Mouse (Mus musculus) CH12.LX (cell line): ENCODE data around the gene Olfr1506. TPM values are rescaled to one million over a fixed set of nuclear protein-coding genes. Genes with fewer than 3 reads are reported as not detected.
"Not testable (repeated sequence)": the region's sequence is repeated elsewhere in the genome, so short reads cannot be mapped to it uniquely, and the experiment has no call there.

Source experiments
- DNase-seq: peaks from one replicate; pipeline ENCODE4 v3.0.0-alpha.2; 2013; ENCODE audit errors: extremely low read depth
- H3K27ac ChIP-seq: 2 replicates; pipeline ENCODE4 v1.5.1; 2012; ENCODE audit warnings: low read depth, mild to moderate bottlenecking, control low read depth, moderate library complexity; ENCODE audit not compliant: insufficient read depth
- H3K27me3 ChIP-seq: replicated peaks from 2 replicates; pipeline ENCODE3; 2012; ENCODE audit warnings: inconsistent platforms
- H3K36me3 ChIP-seq, 2 experiments: replicated peaks in 1 of 2; 2 replicates each; pipeline versions ENCODE3 to v1.6.1; 2012; ENCODE audit warnings: inconsistent platforms in 1 of 2, low read length in 1 of 2, mild to moderate bottlenecking in 1 of 2, mixed read lengths in 1 of 2, moderate library complexity in 1 of 2; ENCODE audit not compliant: control insufficient read depth in 1 of 2, insufficient read depth in 1 of 2
- H3K4me1 ChIP-seq, 2 experiments: 2 replicates each; pipeline ENCODE4 v1.6.1; 2012; ENCODE audit warnings: inconsistent platforms in 1 of 2, moderate library complexity in 1 of 2; ENCODE audit not compliant: insufficient read depth in 2 of 2, control insufficient read depth in 1 of 2
- H3K4me2 ChIP-seq: 2 replicates; pipeline ENCODE4 v1.6.1; 2012; ENCODE audit warnings: low read depth, mild to moderate bottlenecking, control low read depth; ENCODE audit not compliant: poor library complexity, insufficient read depth, severe bottlenecking
- H3K4me3 ChIP-seq, 3 experiments: fragments of 150-350 bp in 1 of 3; sonication (generic) in 1 of 3; replicated peaks in 1 of 3; 2 replicates each; pipeline versions ENCODE3 to v1.5.1; 2011 to 2012; ENCODE audit warnings: low read depth in 2 of 3, low read length in 2 of 3, mild to moderate bottlenecking in 2 of 3, moderate library complexity in 2 of 3, control low read depth in 1 of 3, improper control_type of control experiment in 1 of 3, inconsistent platforms in 1 of 3, mixed read lengths in 1 of 3; ENCODE audit not compliant: poor library complexity in 1 of 3
- H3K79me2 ChIP-seq: replicated peaks from 2 replicates; pipeline ENCODE4 v1.6.1; 2012; ENCODE audit warnings: mild to moderate bottlenecking, moderate library complexity; ENCODE audit not compliant: control insufficient read depth, poor library complexity, insufficient read depth, severe bottlenecking; ENCODE audit errors: extremely low read depth
- H3K9ac ChIP-seq: 2 replicates; pipeline ENCODE4 v1.6.1; 2012; ENCODE audit warnings: low read depth, mild to moderate bottlenecking, control low read depth, moderate library complexity; ENCODE audit not compliant: insufficient read depth
- H3K9me3 ChIP-seq: replicated peaks from 2 replicates; pipeline ENCODE3; 2012; ENCODE audit warnings: low read length, inconsistent platforms, mixed read lengths
- BHLHE40 ChIP-seq: IDR thresholded peaks from 2 replicates; pipeline ENCODE4 v1.6.1; 2011; ENCODE audit warnings: mild to moderate bottlenecking, low read depth, low read length, improper control_type of control experiment
- CHD2 ChIP-seq: IDR thresholded peaks from 2 replicates; pipeline ENCODE4 v1.6.1; 2011; ENCODE audit warnings: low read length, improper control_type of control experiment
- CTCF ChIP-seq, 2 experiments: IDR thresholded peaks in 1 of 2; conservative IDR thresholded peaks in 1 of 2; 2 replicates each; pipeline ENCODE4 v1.5.1; 2011 to 2012; ENCODE audit warnings: low read depth in 2 of 2, low read length in 2 of 2, improper control_type of control experiment in 1 of 2, inconsistent platforms in 1 of 2, mild to moderate bottlenecking in 1 of 2, moderate library complexity in 1 of 2
- E2F4 ChIP-seq: IDR thresholded peaks from 2 replicates; pipeline ENCODE4 v1.6.1; 2011; ENCODE audit warnings: low read depth, low read length, improper control_type of control experiment; ENCODE audit not compliant: insufficient replicate concordance
- GABPA ChIP-seq: IDR thresholded peaks from 2 replicates; pipeline ENCODE4 v1.6.1; 2012; ENCODE audit warnings: low read depth, low read length, improper control_type of control experiment, inconsistent platforms; ENCODE audit not compliant: insufficient replicate concordance
- HCFC1 ChIP-seq: IDR thresholded peaks from 2 replicates; pipeline ENCODE4 v1.6.1; 2012; ENCODE audit warnings: low read depth, mild to moderate bottlenecking, inconsistent platforms, low read length, improper control_type of control experiment
- IRF4 ChIP-seq: IDR thresholded peaks from 2 replicates; pipeline ENCODE4 v1.6.1; 2014; ENCODE audit warnings: low read depth, mild to moderate bottlenecking, inconsistent platforms, low read length, improper control_type of control experiment
- JUND ChIP-seq: conservative IDR thresholded peaks from 2 replicates; pipeline ENCODE4 v1.6.1; 2011; ENCODE audit warnings: low read depth, low read length, improper control_type of control experiment
- MAFK ChIP-seq: IDR thresholded peaks from 2 replicates; pipeline ENCODE4 v1.6.1; 2011; ENCODE audit warnings: low read length, improper control_type of control experiment; ENCODE audit not compliant: insufficient replicate concordance
- MAZ ChIP-seq: IDR thresholded peaks from 2 replicates; pipeline ENCODE4 v1.6.1; 2012; ENCODE audit warnings: low read depth, mild to moderate bottlenecking, inconsistent platforms, low read length, improper control_type of control experiment, moderate library complexity
- MEF2A ChIP-seq: IDR thresholded peaks from 2 replicates; pipeline ENCODE4 v1.6.1; 2014; ENCODE audit warnings: low read depth, mild to moderate bottlenecking, inconsistent platforms, low read length, improper control_type of control experiment, borderline replicate concordance
- MXI1 ChIP-seq: IDR thresholded peaks from 2 replicates; pipeline ENCODE4 v1.6.1; 2011; ENCODE audit warnings: mild to moderate bottlenecking, low read depth, low read length, improper control_type of control experiment
- MYC ChIP-seq: IDR thresholded peaks from 2 replicates; pipeline ENCODE4 v1.6.1; 2011; ENCODE audit warnings: low read depth, mild to moderate bottlenecking, improper control_type of control experiment, low read length
- NELFE ChIP-seq: IDR thresholded peaks from 2 replicates; pipeline ENCODE4 v1.6.1; 2011; ENCODE audit warnings: low read depth, low read length, improper control_type of control experiment
- PAX5 ChIP-seq: IDR thresholded peaks from 2 replicates; pipeline ENCODE4 v1.6.1; 2012; ENCODE audit warnings: low read length, inconsistent platforms, mixed read lengths
- POLR2A ChIP-seq: IDR thresholded peaks from 2 replicates; pipeline ENCODE4 v1.6.1; 2011; ENCODE audit warnings: low read depth, mild to moderate bottlenecking, improper control_type of control experiment, low read length
- RAD21 ChIP-seq: IDR thresholded peaks from 2 replicates; pipeline ENCODE4 v1.6.1; 2011; ENCODE audit warnings: low read depth, mild to moderate bottlenecking, low read length, improper control_type of control experiment, moderate library complexity
- SMC3 ChIP-seq: IDR thresholded peaks from 2 replicates; pipeline ENCODE4 v1.6.1; 2011; ENCODE audit warnings: low read depth, low read length, improper control_type of control experiment
- UBTF ChIP-seq: IDR thresholded peaks from 2 replicates; pipeline ENCODE4 v1.6.1; 2012; ENCODE audit warnings: low read depth, mild to moderate bottlenecking, inconsistent platforms, low read length, improper control_type of control experiment, moderate library complexity
- USF2 ChIP-seq: conservative IDR thresholded peaks from 2 replicates; pipeline ENCODE4 v1.6.1; 2011; ENCODE audit warnings: low read depth, low read length, improper control_type of control experiment
- ZC3H11A ChIP-seq: IDR thresholded peaks from 2 replicates; pipeline ENCODE4 v1.6.1; 2012; ENCODE audit warnings: low read depth, mild to moderate bottlenecking, inconsistent platforms, low read length, improper control_type of control experiment
- ZKSCAN1 ChIP-seq: IDR thresholded peaks from 2 replicates; pipeline ENCODE4 v1.6.1; 2012; ENCODE audit warnings: low read depth, inconsistent platforms, low read length, improper control_type of control experiment, borderline replicate concordance
- dilution Hi-C: fragments of 300-500 bp; cut with MboI; formaldehyde crosslinking; loops from 2 replicates; pipeline ENCODE4 v1.14.3; 2020; ENCODE audit warnings: low sequenced_read_pairs; ENCODE audit not compliant: extremely low pct_unique_long_range_greater_than_20kb, extremely low pct_ligation_motif_present
- in situ Hi-C: fragments of 300-500 bp; cut with MboI; formaldehyde crosslinking; loops from 3 replicates; pipeline ENCODE4 v1.14.3; 2019; ENCODE audit warnings: low sequenced_read_pairs, low pct_ligation_motif_present, low pct_unique_long_range_greater_than_20kb, mixed read lengths
- polyA plus RNA-seq: library from polyadenylated mRNA; unstranded; fragments of >175 nt; gene quantifications from 2 replicates; pipeline ENCODE4 v1.2.1, GENCODE M21; 2012; ENCODE audit warnings: low read depth; ENCODE audit not compliant: insufficient read length
- total RNA-seq, 2 experiments: library from RNA; depleted of rRNA; stranded (reverse); fragments of 300-350 nt in 1 of 2; fragments of >200 nt in 1 of 2; gene quantifications; 2 replicates each; pipeline ENCODE4 v1.2.3; 2012 to 2014

Gene Olfr1506
- total RNA-seq (2012; rRNA removed) (not detected in 2 replicates), total RNA-seq (2014; rRNA removed) (not detected in 2 replicates), polyA plus RNA-seq (not detected in 2 replicates)

DNA sequence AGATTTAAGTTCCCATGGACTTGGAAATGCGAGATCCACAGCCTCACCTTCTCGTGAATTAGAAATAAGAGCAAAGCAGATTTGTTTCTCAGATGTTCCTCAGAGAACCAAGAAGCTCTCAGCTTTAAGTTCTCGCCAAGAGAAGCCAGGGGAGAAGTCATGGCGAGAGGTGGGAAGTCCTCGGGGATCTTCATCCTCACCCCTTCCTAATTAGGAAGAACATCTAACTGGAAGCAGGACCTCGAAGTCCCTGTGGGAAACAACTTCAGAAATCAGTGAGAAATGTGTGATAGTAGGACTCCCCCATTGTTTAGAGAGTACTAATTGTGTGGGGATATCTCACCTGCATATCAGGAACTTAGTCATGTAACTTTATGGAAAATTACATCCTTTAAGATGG lies at the start of gene Olfr1506:
Olfr1506 (minus strand) TSS at position 101 of the 400 bp plus-strand sequence.
- in situ Hi-C loops, H3K4me2 ChIP-seq, H3K9ac ChIP-seq, H3K4me3 ChIP-seq, H3K79me2 ChIP-seq, H3K27me3 ChIP-seq, DNase-seq, H3K4me1 ChIP-seq, dilution Hi-C loops, H3K27ac ChIP-seq, H3K36me3 ChIP-seq, H3K9me3 ChIP-seq: not testable (repeated sequence)

DNA sequence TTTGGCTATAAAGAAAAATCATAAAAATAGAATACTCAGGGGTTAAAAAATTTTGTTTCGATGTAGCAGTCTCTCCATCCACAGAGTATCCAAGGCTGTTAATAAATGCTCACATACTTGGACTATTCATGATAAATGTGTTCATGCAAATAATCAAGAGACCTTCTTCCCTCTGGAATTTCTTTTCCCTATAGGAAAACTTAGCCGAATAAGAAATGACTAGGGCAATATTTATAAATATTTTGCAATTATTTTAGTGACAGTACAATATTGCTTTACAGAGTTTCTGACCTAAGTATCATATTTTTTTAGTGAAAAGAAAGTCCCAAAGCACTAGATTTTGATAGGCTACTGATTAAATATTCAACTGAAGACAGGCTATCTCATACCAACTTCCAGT lies 46.6 kb upstream of the Olfr1506 start, which contains the start of gene Olfr1271:
Olfr1271 (minus strand) TSS at position 101 of the 400 bp plus-strand sequence.
- H3K4me1 ChIP-seq: no peaks in the 10 kb centered on the region

DNA sequence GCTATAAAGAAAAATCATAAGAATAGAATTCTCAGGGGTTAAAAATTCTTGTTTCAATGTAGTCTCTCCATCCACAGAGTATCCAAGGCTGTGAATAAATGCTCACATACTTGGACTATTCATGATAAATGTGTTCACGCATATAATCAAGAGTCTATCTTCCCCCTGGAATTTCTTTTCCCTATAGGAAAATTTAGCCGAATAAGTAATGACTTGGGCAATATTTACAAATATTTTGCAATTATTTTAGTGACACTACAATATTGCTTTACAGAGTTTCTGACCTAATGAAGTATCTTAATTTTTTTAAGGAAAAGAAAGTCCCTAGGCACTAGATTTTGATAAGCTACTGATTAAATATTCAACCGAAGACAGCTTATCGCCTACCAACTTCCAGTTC lies 33.2 kb upstream of the Olfr1506 start, which contains the start of gene Olfr142:
Olfr142 (minus strand) TSS at position 101 of the 400 bp plus-strand sequence.
- H3K36me3 ChIP-seq: no peaks in the 10 kb centered on the region
- dilution Hi-C loops: no loop called here
- no peaks in the 10 kb centered on the region for H3K9me3 ChIP-seq
- H3K4me2 ChIP-seq: no peak within 1 kb of the TSS
- H3K4me3 ChIP-seq: no peak within 1 kb of the TSS
- H3K27me3 ChIP-seq: peaks cover 4% of the 10 kb centered on the region
- no peak within 1 kb of the TSS for H3K27ac ChIP-seq
- in situ Hi-C loops: no loop called here
- no peaks in the 10 kb centered on the region for H3K4me1 ChIP-seq
- no peak within 1 kb of the TSS for H3K9ac ChIP-seq
- no peak for TF ChIP-seq PAX5
- no peak for TF ChIP-seq SMC3
- no peak for TF ChIP-seq MYC
- no peak for TF ChIP-seq NELFE
- TF ChIP-seq MXI1: no peak
- no peak for TF ChIP-seq MAFK
- no peak for DNase-seq
- no peaks in the 10 kb centered on the region for H3K79me2 ChIP-seq

More for the DNA sequence above, 46.6 kb upstream of the Olfr1506 start, which contains the start of gene Olfr1271:
- Histone ChIP-seq H3K36me3 (no peaks in the 10 kb centered on the region), H3K79me2 (no peaks in the 10 kb centered on the region), H3K27ac (no peak within 1 kb of the TSS), H3K4me2 (no peak within 1 kb of the TSS), H3K9me3 (no peaks in the 10 kb centered on the region), H3K9ac (no peak within 1 kb of the TSS), H3K27me3 (peaks cover 3% of the 10 kb centered on the region), H3K4me3 (no peak within 1 kb of the TSS)
- TF ChIP-seq MAZ (no peak), GABPA (no peak), HCFC1 (no peak), JUND (no peak), PAX5 (no peak), CTCF (conservative IDR thresholded peaks at IDR 0.05 in 1 of 2, IDR thresholded peaks at IDR 0.05 in 1 of 2; ENCODE audit: low read depth in 2 of 2, low read length in 2 of 2) (no peak), POLR2A (no peak), BHLHE40 (no peak), UBTF (no peak), E2F4 (no peak), ZC3H11A (no peak), MXI1 (no peak), MYC (no peak), MEF2A (no peak), USF2 (no peak), IRF4 (no peak), ZKSCAN1 (no peak), CHD2 (no peak), NELFE (no peak), RAD21 (no peak)
- in situ Hi-C loops: no loop called here
- dilution Hi-C loops: no loop called here
- no peak for DNase-seq
